Mouse (Mus musculus) midbrain, embryonic 14.5 days (tissue): ENCODE measurements around the gene Bglap. TPM values are rescaled to one million over a fixed set of nuclear protein-coding genes. Genes with fewer than 3 reads are reported as not detected.
"Not testable (repeated sequence)": the region's sequence is repeated elsewhere in the genome, so short reads cannot be mapped to it uniquely, and the experiment has no call there.

Experiments
- ATAC-seq: fragments of 200-750 bp; cut with Nextera tagmentation; 2 replicates; pipeline ENCODE4 v1.8.0; 2017; ENCODE audit warnings: moderate number of reproducible peaks, moderate library complexity; ENCODE audit not compliant: low FRiP score, low TSS enrichment
- DNase-seq: peaks from one replicate; pipeline ENCODE4 v3.0.0-alpha.2; 2015
- H3K27ac ChIP-seq: fragments of 300-500 bp; sonication (generic); replicated peaks from 2 replicates; pipeline ENCODE4 v1.5.1; 2014; ENCODE audit warnings: mild to moderate bottlenecking, low read depth, low read length, moderate library complexity
- H3K27me3 ChIP-seq: fragments of 300-500 bp; sonication (generic); 2 replicates; pipeline ENCODE4 v1.6.1; 2014; ENCODE audit warnings: low read length, control low read depth, mixed read lengths; ENCODE audit not compliant: control insufficient read depth, insufficient read depth
- H3K36me3 ChIP-seq: fragments of 300-500 bp; sonication (generic); 2 replicates; pipeline ENCODE4 v1.6.1; 2014; ENCODE audit warnings: low read length, control low read depth; ENCODE audit not compliant: control insufficient read depth, insufficient read depth
- H3K4me1 ChIP-seq: fragments of 300-500 bp; sonication (generic); 2 replicates; pipeline ENCODE4 v1.6.1; 2014; ENCODE audit warnings: mild to moderate bottlenecking, antibody characterized with exemption, low read length, control low read depth; ENCODE audit not compliant: control insufficient read depth, insufficient read depth
- H3K4me2 ChIP-seq: fragments of 300-500 bp; sonication (generic); 2 replicates; pipeline ENCODE4 v1.6.1; 2014; ENCODE audit warnings: mild to moderate bottlenecking, low read length, moderate library complexity
- H3K4me3 ChIP-seq: fragments of 300-500 bp; sonication (generic); replicated peaks from 2 replicates; pipeline ENCODE4 v1.5.1; 2014; ENCODE audit warnings: low read depth, low read length
- H3K9ac ChIP-seq: fragments of 300-500 bp; sonication (generic); replicated peaks from 2 replicates; pipeline ENCODE4 v1.6.1; 2014; ENCODE audit warnings: mild to moderate bottlenecking, low read length, moderate library complexity
- H3K9me3 ChIP-seq: fragments of 300-500 bp; sonication (generic); 2 replicates; pipeline ENCODE4 v1.6.1; 2016; ENCODE audit warnings: low read length, control low read depth, mixed read lengths; ENCODE audit not compliant: control insufficient read depth
- WGBS: fragments of 180-500 bp; shearing (Covaris S2); extraction: QIAGEN DNeasy Blood & Tissue Kit; methylation state at CpG from one replicate; pipeline ENCODE4 v1.1.7; 2014; 5-methylcytosine and 5-hydroxymethylcytosine counted together
- polyA plus RNA-seq: library from polyadenylated mRNA; unstranded; fragments of >200 nt; fragmentation: Nextera tagmentation; extraction: Ambion mirVana; gene quantifications from 2 replicates; pipeline ENCODE4 v1.2.1, GENCODE M21; 2014

Bglap gene
- polyA plus RNA-seq, 1 experiment from 2014 or later, result not detected

- peak overlapping the region; percentile 19; the same call in 1 of the 2 replicates for H3K4me2 ChIP-seq
- ATAC-seq (peak; percentile 37; the same call in 1 of the 2 replicates), DNase-seq (peak; percentile 9)
- H3K36me3 ChIP-seq, H3K9me3 ChIP-seq, H3K9ac ChIP-seq, H3K4me1 ChIP-seq, H3K4me3 ChIP-seq, H3K27ac ChIP-seq, H3K27me3 ChIP-seq: not testable (repeated sequence)
- WGBS, result 25% methylated on average over 5 of the region's 7 CpGs
Observed at GRCm38 (mm10) chr3:88376644-88377043, 7.6 kb downstream of the Bglap start.

DNA sequence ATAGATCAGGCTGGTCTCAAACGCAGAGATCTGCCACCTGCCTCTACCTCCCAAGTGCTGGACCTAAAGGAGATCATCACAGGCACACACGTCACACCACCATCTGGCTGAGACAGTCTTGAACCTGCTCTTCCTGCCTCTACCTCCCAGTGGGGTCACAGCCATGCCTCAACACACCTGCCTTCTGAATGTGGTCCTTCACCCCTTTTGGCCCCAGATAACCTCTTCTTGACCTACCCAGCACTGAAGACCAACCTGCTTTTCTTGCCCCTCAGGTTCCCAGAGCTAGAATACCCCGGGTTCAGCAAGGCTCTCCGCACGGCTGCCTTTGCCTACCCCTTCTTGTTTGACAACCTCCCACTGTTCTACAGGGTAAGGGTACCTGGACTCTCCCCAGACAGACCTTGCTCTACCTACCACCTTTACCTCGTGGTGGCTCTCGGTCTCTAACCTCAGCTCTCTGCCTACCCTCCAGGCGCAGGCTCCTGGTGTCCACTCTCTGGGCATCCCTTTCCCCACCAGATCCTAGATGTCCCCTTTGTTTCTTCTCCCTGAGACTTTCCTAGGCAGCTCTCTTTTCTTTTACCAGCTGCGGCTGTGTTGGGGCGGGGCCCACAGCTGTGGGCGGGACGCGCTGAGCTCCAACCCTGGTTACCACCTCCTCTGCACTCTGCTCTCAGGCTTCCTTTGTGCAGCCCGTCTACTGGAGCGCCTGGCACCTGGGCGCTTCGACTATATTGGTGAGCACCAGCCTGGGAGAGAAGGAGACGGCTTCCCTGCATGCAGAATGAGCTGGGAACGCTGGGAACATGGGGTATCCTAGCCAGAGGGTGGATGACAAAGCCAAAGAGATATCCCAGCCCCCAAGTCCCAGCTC is 8.3 kb downstream of the Bglap start:
- ATAC-seq, result peak; percentile 72
- not testable (repeated sequence) for H3K9me3 ChIP-seq, H3K4me3 ChIP-seq, H3K4me1 ChIP-seq, H3K36me3 ChIP-seq, H3K9ac ChIP-seq, H3K27me3 ChIP-seq
- Histone ChIP-seq H3K4me2 (peak overlapping the region; percentile 19; the same call in 1 of the 2 replicates), H3K27ac (0 out of 2 replicates have a peak overlapping the region, but pooled peaks have one; percentile 38)
- WGBS, result 10% methylated on average over 19 of the region's 19 CpGs
- peak; percentile 66 for DNase-seq

GRCm38 (mm10) chr3:88372643-88373042 is 11.6 kb downstream of the Bglap start, which contains the start of gene Bglap3:
Gene Bglap3 (minus strand): TSS chr3:88372743.
- WGBS, result 93% methylated on average over 9 of the region's 9 CpGs
- H3K4me2 ChIP-seq, H3K4me1 ChIP-seq, H3K36me3 ChIP-seq, H3K27me3 ChIP-seq, H3K9me3 ChIP-seq, H3K4me3 ChIP-seq, ATAC-seq, DNase-seq, H3K27ac ChIP-seq, H3K9ac ChIP-seq: not testable (repeated sequence)

GRCm38 (mm10) chr3:88368511-88368910 is 15.8 kb downstream of the Bglap start:
- H3K4me2 ChIP-seq, result not testable (repeated sequence)

GRCm38 (mm10) chr3:88367517-88367916 is 16.7 kb downstream of the Bglap start:
- not testable (repeated sequence) for H3K9ac ChIP-seq, H3K9me3 ChIP-seq, H3K4me3 ChIP-seq, H3K36me3 ChIP-seq, H3K4me1 ChIP-seq, H3K27me3 ChIP-seq, DNase-seq, H3K27ac ChIP-seq, H3K4me2 ChIP-seq, ATAC-seq
- 43% methylated on average over 3 of the region's 7 CpGs for WGBS

More at GRCm38 (mm10) chr3:88368511-88368910, 15.8 kb downstream of the Bglap start:
- H3K27me3 ChIP-seq, H3K9ac ChIP-seq, H3K36me3 ChIP-seq, ATAC-seq, H3K27ac ChIP-seq, H3K9me3 ChIP-seq, H3K4me3 ChIP-seq, DNase-seq, H3K4me1 ChIP-seq: not testable (repeated sequence)
- WGBS, result 91% methylated on average over 7 of the region's 7 CpGs

GRCm38 (mm10) chr3:88366830-88367428 is 17.3 kb downstream of the Bglap start:
- H3K9ac ChIP-seq, result not testable (repeated sequence)

GRCm38 (mm10) chr3:88365705-88366361 is 18.4 kb downstream of the Bglap start:
- no peak overlapping the region for H3K4me2 ChIP-seq
- H3K4me1 ChIP-seq, result no peaks in the 10 kb centered on the region
- 41% methylated on average over 34 of the region's 34 CpGs for WGBS
- DNase-seq (no peak), ATAC-seq (no peak)
- no peak overlapping the region for H3K27ac ChIP-seq
- H3K9me3 ChIP-seq, result 0 out of 2 replicates have a peak, but pooled peaks cover 4% of the 10 kb centered on the region
- H3K27me3 ChIP-seq, result peaks cover 7% of the 10 kb centered on the region
- no peak overlapping the region for H3K9ac ChIP-seq
- H3K36me3 ChIP-seq, result peaks cover 22% of the 10 kb centered on the region
- no peak overlapping the region for H3K4me3 ChIP-seq

More at GRCm38 (mm10) chr3:88366830-88367428, 17.3 kb downstream of the Bglap start:
- DNase-seq (peak; percentile 44), ATAC-seq (peak; percentile 68)
- Histone ChIP-seq H3K4me3 (0 out of 2 replicates have a peak overlapping the region, but pooled peaks have one; percentile 10), H3K36me3 (peaks cover 11% of the 10 kb centered on the region), H3K4me2 (peak overlapping the region; percentile 37)
- H3K27ac ChIP-seq, H3K4me1 ChIP-seq, H3K9me3 ChIP-seq, H3K27me3 ChIP-seq: not testable (repeated sequence)
- WGBS, result under 1% methylated on average over 17 of the region's 22 CpGs

DNA sequence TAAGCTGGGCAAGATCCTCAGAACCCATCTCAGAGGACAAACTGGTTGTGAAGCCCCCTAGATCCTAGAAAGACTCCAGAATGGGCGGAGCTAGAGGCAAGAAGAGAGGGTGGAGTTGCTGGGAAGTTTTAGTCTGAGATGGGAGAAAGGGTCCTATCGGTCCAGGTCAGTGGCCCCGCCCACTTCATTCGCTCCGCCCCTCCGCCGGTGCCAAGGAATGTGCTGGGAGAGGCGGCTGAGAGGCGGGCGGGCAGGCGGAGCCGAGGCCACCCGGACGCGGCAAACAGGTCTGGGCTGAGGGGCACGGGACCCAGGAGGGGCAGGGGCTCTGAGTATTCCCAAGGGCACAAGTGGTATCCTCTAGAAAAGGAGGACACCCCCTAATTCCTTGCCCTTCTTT is 19.9 kb downstream of the Bglap start, which contains the start of gene Paqr6:
TSS of gene Paqr6 (plus strand) at position 248 of the 400 bp plus-strand sequence.
- peak; percentile 24 for DNase-seq

More for the DNA sequence above, 19.9 kb downstream of the Bglap start, which contains the start of gene Paqr6:
- H3K4me3 ChIP-seq, result no peak within 1 kb of the TSS
- 2% methylated on average over 16 of the region's 16 CpGs for WGBS
- H3K27me3 ChIP-seq, result peaks cover 7% of the 10 kb centered on the region
- ATAC-seq, result no peak
- no peaks in the 10 kb centered on the region for H3K4me1 ChIP-seq
- H3K9ac ChIP-seq, result no peak within 1 kb of the TSS
- no peak within 1 kb of the TSS for H3K27ac ChIP-seq
- peaks cover 37% of the 10 kb centered on the region for H3K36me3 ChIP-seq
- no peak within 1 kb of the TSS for H3K4me2 ChIP-seq
- H3K9me3 ChIP-seq, result no peaks in the 10 kb centered on the region
